Mouse (Mus musculus) brain, embryonic 14.5 days (tissue): ENCODE data around the gene Neurog3. TPM values are rescaled to one million over a fixed set of nuclear protein-coding genes. Genes with fewer than 3 reads are reported as not detected.

ENCODE experiments used
- DNase-seq: peaks from one replicate; pipeline ENCODE4 v3.0.0-alpha.2; 2011; ENCODE audit warnings: low read depth
- CTCF ChIP-seq: fragments of 200-500 bp; IDR thresholded peaks from 2 replicates; pipeline ENCODE4 v1.5.1; 2012; ENCODE audit warnings: inconsistent platforms, mild to moderate bottlenecking, moderate library complexity, borderline replicate concordance; ENCODE audit not compliant: insufficient read depth, insufficient read length; ENCODE audit errors: extremely low read depth
- POLR2A ChIP-seq: fragments of 200-500 bp; IDR thresholded peaks from 2 replicates; pipeline ENCODE4 v1.6.1; 2012; ENCODE audit warnings: mild to moderate bottlenecking, inconsistent platforms, borderline replicate concordance; ENCODE audit not compliant: poor library complexity, insufficient read depth, insufficient read length, severe bottlenecking; ENCODE audit errors: extremely low read depth
- polyA plus RNA-seq: library from polyadenylated mRNA; depleted of rRNA; stranded (reverse); fragments of >200 nt; gene quantifications from 2 replicates; pipeline ENCODE4 v1.2.3, GENCODE M21; 2012; rRNA removed

Neurog3 gene
- polyA plus RNA-seq, 1 experiment: 0.07 TPM

DNA sequence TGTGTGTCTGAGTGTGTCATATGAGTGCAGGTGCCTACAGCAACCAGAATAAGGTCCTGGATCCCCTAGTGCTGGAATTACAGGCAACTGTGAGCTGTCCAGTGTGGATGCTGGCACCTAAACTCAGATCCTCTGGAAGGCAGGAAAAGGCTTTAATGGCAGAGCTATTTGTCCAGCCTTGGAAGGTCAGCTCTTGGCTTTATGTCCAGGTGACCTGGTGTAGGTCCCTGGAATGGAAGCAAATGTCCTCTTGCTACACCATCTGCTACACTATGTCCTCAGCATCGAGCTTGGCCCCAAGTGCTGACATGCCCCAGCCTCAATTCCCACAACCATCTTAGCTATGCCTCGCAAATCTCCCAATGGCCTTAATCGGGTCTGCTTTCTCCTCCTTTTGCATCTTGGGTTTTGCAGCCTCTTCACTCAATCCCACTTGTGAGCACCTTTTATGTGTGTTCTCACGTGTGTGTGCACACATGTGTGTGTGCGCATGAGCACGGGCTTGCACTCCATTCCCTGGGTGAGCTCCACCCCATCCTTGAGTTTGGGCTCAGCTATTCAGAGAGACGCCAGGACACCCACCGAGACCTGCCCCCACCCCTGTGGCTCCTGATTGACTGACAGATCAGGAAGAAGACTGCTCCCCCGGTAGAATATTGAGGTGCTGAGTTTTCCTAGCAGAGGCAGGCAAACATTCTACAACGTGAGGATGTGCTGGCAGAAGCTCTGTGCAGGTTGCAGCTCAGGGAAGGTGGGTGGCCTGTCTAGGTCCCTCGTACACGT is 14.8 kb downstream of the Neurog3 start:
- no peak for DNase-seq

GRCm38 (mm10) chr10:62149929-62150328 is 17.0 kb downstream of the Neurog3 start:
- TF ChIP-seq POLR2A: no peak
- TF ChIP-seq CTCF: no peak
- no peak for DNase-seq

More for the DNA sequence above, 14.8 kb downstream of the Neurog3 start:
- TF ChIP-seq POLR2A (no peak), CTCF (no peak)

- no peak for DNase-seq
- TF ChIP-seq POLR2A: no peak
- no peak for TF ChIP-seq CTCF
Observed at GRCm38 (mm10) chr10:62162410-62162809, 29.5 kb downstream of the Neurog3 start.

DNA sequence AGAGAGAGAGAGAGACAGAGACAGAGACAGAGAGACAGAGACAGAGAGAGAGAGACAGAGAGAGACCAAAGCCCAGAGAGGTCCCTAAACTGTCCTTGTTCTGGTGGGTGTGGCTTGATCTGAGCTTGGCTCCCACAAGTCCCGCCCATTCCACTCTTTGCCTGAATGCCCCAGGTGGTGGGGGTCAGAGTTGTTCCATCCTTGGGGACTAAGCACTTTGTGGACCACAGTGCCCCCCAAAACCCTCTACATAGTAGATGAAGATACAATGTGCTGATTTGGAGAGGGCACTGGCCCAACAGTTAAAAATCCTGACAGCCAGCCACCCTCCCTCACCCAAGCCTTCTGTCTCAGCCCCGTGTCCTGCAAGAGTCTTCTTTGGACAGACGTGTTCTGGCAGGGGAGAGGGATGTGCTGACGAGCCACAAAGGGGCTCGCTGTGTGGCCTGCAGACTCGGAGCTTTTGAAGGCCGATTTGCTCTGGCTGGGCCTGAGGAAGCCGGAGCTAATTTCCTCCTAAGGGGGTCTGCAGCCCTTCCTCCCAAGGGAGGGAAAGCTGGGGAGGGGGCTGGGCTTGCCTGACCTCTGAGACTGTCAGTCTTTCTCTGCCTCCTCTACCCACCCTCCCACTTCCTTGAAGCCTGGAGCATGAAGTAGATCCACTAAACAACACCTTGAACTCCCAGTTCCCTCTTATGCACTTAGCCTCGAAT is 40.1 kb downstream of the Neurog3 start:
- TF ChIP-seq POLR2A (no peak), CTCF (no peak)
- DNase-seq: peak; percentile 47

- DNase-seq: peak; percentile 19
- TF ChIP-seq POLR2A (no peak), CTCF (no peak)
Observed at GRCm38 (mm10) chr10:62173941-62174448, 41.1 kb downstream of the Neurog3 start.

GRCm38 (mm10) chr10:62174533-62175313 is 41.8 kb downstream of the Neurog3 start:
- peak; percentile 69 for DNase-seq
- TF ChIP-seq CTCF: no peak
- no peak for TF ChIP-seq POLR2A

GRCm38 (mm10) chr10:62179944-62180343 is 47.1 kb downstream of the Neurog3 start:
- TF ChIP-seq POLR2A: no peak
- no peak for TF ChIP-seq CTCF

DNA sequence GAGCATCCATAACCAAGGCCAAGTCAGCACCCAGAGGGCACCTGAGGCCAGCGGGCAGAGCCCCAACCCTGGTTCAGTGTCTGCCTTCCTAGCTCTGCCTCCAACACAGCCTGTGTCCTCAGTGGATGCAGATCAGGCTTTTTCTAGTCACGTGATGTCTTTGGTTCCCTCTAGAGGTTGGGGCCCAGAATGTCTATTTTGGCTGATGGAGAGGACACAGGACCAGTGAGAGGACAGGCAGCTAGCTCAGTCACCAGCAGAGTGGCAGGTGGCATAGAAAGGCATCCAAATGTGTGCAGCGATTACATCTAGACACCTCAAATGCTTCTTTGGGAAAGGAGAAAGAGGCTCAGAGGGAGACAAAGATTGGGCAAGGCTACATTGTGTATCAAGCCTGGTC is 48.8 kb downstream of the Neurog3 start:
- TF ChIP-seq CTCF: no peak
- TF ChIP-seq POLR2A: no peak
- no peak for DNase-seq

More at GRCm38 (mm10) chr10:62179944-62180343, 47.1 kb downstream of the Neurog3 start:
- DNase-seq: no peak

- no peak for TF ChIP-seq CTCF
- TF ChIP-seq POLR2A: no peak
- DNase-seq: no peak
Observed at GRCm38 (mm10) chr10:62182471-62183014, 49.7 kb downstream of the Neurog3 start.

DNA sequence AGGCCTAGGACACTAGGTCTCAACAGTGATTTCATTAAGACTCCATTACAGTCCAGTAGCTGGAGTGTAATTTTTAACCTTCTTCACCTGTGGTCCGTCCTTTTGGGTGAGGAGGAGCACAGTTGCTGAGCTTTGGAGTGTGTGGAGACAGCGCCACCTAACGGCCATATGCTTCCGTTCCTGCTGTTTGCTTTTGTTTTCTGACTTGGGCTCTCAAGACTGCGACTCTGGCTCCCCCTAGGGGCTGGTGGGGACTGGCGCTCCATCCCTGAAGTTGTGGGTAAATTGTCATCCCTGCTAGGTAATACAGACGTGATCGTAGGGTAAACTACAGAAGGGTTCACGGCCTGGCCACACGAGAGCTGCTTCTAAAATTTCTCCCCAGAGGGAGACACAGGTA is 50.2 kb downstream of the Neurog3 start:
- TF ChIP-seq POLR2A (no peak), CTCF (peak; percentile 100)
- peak; percentile 97 for DNase-seq

Other genes with a start within 250 kb of the Neurog3 start
- gene Col13a1, start 154.0 kb upstream of the Neurog3 start, polyA plus RNA-seq: 2.1 and 3.2 TPM in 2 replicates
- gene Fam241b, start 10.8 kb downstream of the Neurog3 start, polyA plus RNA-seq: 72.0 and 92.8 TPM in 2 replicates
- 18.6 and 19.0 TPM in 2 replicates for gene Tspan15, start 98.2 kb downstream of the Neurog3 start, polyA plus RNA-seq
- not detected in 2 replicates for gene Tacr2, start 119.3 kb downstream of the Neurog3 start, polyA plus RNA-seq
- gene Hk1, start 246.8 kb downstream of the Neurog3 start, polyA plus RNA-seq: 59.0 and 98.8 TPM in 2 replicates